Mouse (Mus musculus): ENCODE results near the gene Shroom3.

The Shroom3 gene

DNA sequence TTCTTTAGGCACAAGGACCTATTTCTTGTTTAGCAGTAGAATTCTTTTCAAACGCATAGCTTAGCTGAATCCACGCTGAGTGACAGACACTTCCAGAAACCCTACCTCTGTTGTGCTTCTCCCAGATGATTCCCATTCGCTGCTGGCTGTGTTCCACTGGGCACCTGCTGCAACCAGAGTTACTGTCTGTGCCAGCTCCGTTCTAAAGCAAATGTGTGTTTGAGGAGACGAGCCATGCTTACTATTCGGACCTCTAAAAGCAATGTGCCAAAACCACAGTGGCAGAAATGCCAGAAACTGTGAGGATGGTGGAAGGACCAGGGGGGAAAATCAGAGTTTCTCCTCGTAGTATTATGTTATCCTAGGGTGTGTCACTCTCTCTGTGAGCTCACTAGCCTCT is 173.9 kb downstream of the Shroom3 start:
- DNase-seq (ENCODE audit: low spot score), result no peak

GRCm38 (mm10) chr5:92858104-92858503 is 174.9 kb downstream of the Shroom3 start:
- no peak for DNase-seq (ENCODE audit: low spot score)

GRCm38 (mm10) chr5:92858576-92858975 is 175.3 kb downstream of the Shroom3 start:
- no peak for DNase-seq (ENCODE audit: low spot score)

GRCm38 (mm10) chr5:92861416-92862112 is 178.3 kb downstream of the Shroom3 start:
- DNase-seq (ENCODE audit: low spot score), result no peak

GRCm38 (mm10) chr5:92865090-92865489 is 181.9 kb downstream of the Shroom3 start:
- no peak for DNase-seq (ENCODE audit: low spot score)

GRCm38 (mm10) chr5:92866546-92866945 is 183.3 kb downstream of the Shroom3 start:
- DNase-seq (ENCODE audit: low spot score), result no peak

- DNase-seq (ENCODE audit: low spot score), result no peak
These were observed 184.0 kb downstream of the Shroom3 start for GRCm38 (mm10) chr5:92867253-92867652.

GRCm38 (mm10) chr5:92868231-92868630 is 185.0 kb downstream of the Shroom3 start:
- no peak for DNase-seq (ENCODE audit: low spot score)

DNA sequence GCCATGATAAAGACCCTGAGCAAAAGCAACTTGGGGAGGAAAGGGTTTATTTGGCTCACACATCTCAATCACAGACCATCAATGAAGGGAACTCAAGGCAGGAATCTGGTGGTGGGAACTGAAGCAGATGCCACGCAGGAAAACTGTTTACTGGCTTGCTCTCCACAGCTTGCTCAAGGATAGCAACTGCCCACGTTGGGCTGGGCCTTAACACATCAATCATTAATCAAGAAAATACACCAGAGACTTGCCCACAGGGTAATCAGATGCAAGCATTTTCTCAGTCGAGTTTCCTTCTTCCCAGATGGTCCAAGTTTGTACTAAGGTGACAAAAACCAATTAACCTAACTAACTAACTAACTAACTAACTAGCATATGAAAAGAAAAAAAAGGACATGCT is 187.8 kb downstream of the Shroom3 start:
- DNase-seq (ENCODE audit: low spot score), result no peak

DNA sequence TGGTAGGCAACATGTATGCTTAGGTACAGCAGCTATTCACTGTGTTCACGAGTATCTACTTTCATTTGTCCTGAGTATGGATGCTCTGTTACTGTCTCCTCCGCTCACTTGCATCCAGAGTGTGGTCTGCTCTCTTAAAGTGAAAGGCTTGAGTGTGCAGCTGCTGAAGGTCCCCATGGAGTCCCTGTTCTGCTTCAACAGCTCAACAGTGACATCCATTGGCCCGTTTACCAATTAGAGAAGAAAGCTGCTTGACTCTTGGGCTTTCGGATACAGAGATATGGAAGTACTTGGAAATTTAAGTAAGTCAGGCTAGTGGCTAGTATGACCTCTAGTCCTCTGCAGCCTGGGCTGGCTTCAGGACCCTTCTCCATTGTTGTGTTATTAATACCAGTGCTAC is 188.9 kb downstream of the Shroom3 start:
- no peak for DNase-seq (ENCODE audit: low spot score)

- no peak for DNase-seq (ENCODE audit: low spot score)
These were observed 189.8 kb downstream of the Shroom3 start for GRCm38 (mm10) chr5:92872991-92873390.

DNA sequence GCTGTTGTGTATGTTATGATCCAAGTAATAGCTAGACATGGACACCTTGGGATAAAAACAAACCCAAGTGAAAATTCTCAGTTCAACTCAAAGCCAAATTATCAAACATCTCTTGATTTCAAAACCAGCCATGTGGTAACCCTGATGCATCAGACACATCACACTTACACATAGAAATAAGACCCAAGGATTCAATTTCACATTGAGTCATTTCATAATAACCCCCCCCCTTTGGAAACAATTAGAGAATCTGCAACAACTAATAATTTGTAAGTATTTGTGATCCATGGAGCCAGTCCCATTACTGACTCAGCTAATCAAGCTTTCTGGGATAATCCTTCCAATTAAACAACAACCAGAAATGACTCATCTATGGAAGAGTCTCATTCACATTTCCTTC is 190.3 kb downstream of the Shroom3 start:
- no peak for DNase-seq (ENCODE audit: low spot score)

DNA sequence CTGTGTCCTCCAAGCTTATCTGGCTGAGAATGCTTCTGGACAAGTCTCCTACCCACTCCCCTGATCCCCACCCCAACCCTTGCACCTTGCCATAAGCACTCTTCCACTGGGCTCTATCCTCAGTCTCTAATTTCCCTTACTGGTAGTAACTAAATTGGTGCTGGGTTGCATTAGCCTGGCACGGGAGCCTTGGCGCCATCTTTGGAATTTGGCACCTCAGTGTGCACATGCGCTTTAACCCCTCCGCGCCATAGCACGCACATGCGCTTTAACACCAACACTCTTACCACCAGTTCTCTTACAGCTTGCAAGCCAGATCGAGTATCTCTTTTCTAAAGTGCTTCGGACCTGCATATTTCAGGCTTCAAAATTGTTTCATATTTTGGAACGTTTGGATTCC is 192.6 kb downstream of the Shroom3 start:
- DNase-seq (ENCODE audit: low spot score), result no peak

DNA sequence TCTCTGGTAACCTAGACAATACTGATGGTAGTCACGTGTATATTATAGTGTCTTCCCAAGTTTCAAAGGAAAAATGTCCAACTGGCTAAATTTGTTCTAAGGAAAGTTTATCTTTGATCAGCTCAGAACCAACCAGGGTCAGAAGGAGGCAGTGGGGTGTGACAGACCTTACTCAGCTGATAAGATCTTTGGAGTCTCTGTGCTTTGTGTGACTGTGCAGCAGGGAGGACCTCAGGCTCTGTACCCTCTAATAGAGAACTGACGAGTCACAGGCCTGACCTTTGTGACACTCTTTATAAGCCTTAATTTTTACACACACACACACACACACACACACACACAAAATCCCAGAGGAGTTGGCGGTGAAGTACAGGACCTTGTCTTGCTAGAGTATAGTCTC is 193.9 kb downstream of the Shroom3 start:
- DNase-seq (ENCODE audit: low spot score), result no peak

DNA sequence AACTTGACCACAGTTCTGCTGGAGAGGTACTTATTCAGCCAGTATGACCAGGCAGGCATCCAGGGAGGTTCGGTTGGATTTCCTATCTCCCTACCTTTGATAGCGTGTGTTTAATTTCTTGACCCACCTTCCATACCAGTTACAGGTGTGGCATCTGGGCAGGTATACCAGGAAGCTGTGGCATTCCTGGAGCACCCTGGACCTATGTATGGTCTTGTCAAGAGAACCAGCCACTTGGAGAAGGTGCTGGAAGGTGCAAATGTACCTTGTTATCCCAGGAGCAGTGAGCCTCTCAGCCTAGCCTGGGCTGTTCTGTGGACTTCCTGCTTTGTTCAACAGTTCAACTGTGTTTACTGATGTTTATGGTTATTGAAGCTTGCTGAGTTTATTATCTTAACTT is 197.2 kb downstream of the Shroom3 start:
- DNase-seq (ENCODE audit: low spot score), result no peak

DNA sequence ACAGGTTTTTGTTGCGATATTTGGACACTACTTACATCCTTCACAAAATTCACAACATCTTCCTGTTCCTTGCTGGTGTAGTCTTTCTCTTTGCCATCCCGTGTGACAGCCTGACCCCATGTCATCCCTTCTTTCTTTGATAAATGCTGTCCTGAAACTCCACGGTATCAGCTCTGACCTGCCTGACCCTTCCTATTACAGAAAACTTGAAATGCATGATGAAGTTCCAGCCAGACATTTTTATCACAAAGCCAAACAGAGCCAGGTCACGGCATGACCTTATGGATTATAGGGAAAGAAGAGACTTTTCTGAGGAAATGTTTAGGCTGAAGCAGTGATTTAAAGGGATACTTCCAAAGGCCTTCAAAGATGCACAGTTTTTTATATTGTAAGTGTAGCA is 197.7 kb downstream of the Shroom3 start:
- DNase-seq (ENCODE audit: low spot score), result no peak

GRCm38 (mm10) chr5:92886141-92886540 is 202.9 kb downstream of the Shroom3 start:
- DNase-seq (ENCODE audit: low spot score), result no peak

GRCm38 (mm10) chr5:92887501-92887900 is 204.3 kb downstream of the Shroom3 start:
- DNase-seq (ENCODE audit: low spot score), result no peak

GRCm38 (mm10) chr5:92888628-92889241 is 205.5 kb downstream of the Shroom3 start:
- no peak for DNase-seq (ENCODE audit: low spot score)

DNA sequence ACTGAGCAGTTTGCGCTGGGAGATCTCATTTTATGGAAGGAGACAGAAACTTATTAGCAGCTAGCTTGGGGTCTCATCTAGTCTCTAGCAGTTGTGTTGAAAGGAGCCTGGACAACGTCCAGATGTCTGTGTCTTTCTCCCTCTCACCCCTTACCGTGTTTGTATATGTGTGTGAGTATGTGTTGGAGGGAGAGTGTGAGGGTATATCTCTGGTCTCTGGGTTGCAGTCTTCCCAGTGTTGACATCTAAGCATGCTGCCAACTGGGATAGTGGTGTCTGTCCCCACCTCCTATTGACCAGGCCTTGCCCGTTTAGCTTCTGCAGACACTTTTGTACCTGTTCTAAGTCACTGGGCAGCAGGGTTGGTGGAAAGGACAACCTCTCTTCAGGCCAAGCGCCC is 207.7 kb downstream of the Shroom3 start:
- DNase-seq (ENCODE audit: low spot score), result no peak

- no peak for DNase-seq (ENCODE audit: low spot score)
These were observed 210.0 kb downstream of the Shroom3 start for GRCm38 (mm10) chr5:92893284-92893683.

DNA sequence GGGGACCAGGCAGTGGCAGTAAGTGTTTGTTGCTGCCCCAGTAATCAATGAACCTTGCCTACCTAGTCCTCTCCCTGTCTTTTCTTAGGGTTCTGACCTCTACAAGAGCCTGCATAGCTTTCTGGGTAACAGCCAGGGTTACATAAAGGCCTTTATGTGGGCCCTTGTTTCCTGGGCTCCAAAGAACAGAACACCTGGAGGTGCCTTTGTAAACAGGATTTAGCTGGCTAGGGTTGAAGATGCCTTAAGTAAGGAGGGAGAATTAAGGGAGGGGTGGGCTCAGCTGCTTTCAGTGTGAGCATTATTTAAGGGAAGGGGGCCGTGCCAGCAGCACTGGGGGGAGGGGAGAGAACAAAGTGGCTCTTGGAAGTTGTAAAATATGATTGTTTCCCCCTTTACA is 210.5 kb downstream of the Shroom3 start:
- no peak for DNase-seq (ENCODE audit: low spot score)

- no peak for DNase-seq (ENCODE audit: low spot score)
These were observed 212.6 kb downstream of the Shroom3 start for GRCm38 (mm10) chr5:92895877-92896276.

DNA sequence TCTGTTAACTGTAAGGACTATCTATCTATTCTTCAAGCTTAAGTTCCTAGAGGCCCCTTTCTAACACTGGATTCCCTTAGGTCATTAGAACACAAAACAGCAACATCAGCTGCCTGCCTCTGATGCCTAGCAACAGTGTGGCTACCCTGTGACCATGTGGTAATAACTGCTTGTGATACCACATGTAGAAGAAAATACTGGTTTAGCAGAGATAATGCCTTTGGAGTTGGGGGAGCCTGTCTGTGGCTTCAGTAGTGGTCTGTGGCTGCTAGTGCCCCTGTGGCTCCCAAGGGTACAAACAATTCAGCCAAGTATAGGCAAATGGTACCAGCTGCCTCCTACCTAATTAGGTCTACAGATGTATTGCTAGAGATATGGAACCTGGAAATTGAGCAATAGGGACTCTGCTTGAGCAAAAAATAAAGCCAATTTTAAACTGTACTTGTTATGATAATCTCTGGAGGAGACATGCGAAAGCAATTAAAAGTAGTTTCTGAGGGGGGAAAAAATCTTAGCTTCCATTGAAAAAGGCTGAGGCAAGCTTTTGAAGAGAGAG is 213.6 kb downstream of the Shroom3 start:
- no peak for DNase-seq (ENCODE audit: low spot score)

All from left cerebral cortex, adult 11 months (tissue).